Mouse (Mus musculus) intestine, embryonic 14.5 days (tissue): ENCODE measurements around the gene Pibf1. TPM values are rescaled to one million over a fixed set of nuclear protein-coding genes. Genes with fewer than 3 reads are reported as not detected.

ENCODE experiments used
- ATAC-seq: fragments of 200-750 bp; cut with Nextera tagmentation; replicated peaks from 2 replicates; pipeline ENCODE4 v1.8.0; 2017; ENCODE audit warnings: low read depth, moderate number of reproducible peaks, moderate TSS enrichment, moderate library complexity; ENCODE audit not compliant: low FRiP score, low TSS enrichment
- DNase-seq: peaks from one replicate; pipeline ENCODE4 v3.0.0-alpha.2; 2018; ENCODE audit warnings: low spot score
- H3K27ac ChIP-seq: fragments of 300-500 bp; sonication (generic); 2 replicates; pipeline ENCODE4 v1.5.1; 2014; ENCODE audit warnings: low read depth, mild to moderate bottlenecking, control low read depth
- H3K27me3 ChIP-seq: fragments of 300-500 bp; sonication (generic); replicated peaks from 2 replicates; pipeline ENCODE4 v1.6.1; 2014; ENCODE audit warnings: low read length, control low read depth; ENCODE audit not compliant: control insufficient read depth, insufficient read depth
- H3K36me3 ChIP-seq: fragments of 300-500 bp; sonication (generic); 2 replicates; pipeline ENCODE4 v1.6.1; 2014; ENCODE audit warnings: low read length, control low read depth; ENCODE audit not compliant: control insufficient read depth, insufficient read depth
- H3K4me1 ChIP-seq: fragments of 300-500 bp; sonication (generic); replicated peaks from 2 replicates; pipeline ENCODE4 v1.6.1; 2014; ENCODE audit warnings: low read length, control low read depth, mixed read lengths; ENCODE audit not compliant: control insufficient read depth, insufficient read depth
- H3K4me2 ChIP-seq: fragments of 300-500 bp; sonication (generic); 2 replicates; pipeline ENCODE4 v1.6.1; 2014; ENCODE audit warnings: low read length
- H3K4me3 ChIP-seq: fragments of 300-500 bp; sonication (generic); 2 replicates; pipeline ENCODE4 v1.5.1; 2014; ENCODE audit warnings: low read depth, low read length, control low read depth, mixed read lengths
- H3K9ac ChIP-seq: fragments of 300-500 bp; sonication (generic); 2 replicates; pipeline ENCODE4 v1.6.1; 2014; ENCODE audit warnings: mild to moderate bottlenecking, low read length
- H3K9me3 ChIP-seq: fragments of 300-500 bp; sonication (generic); 2 replicates; pipeline ENCODE4 v1.6.1; 2016; ENCODE audit warnings: low read length, control low read depth; ENCODE audit not compliant: control insufficient read depth
- WGBS: fragments of 180-500 bp; shearing (Covaris S2); extraction: QIAGEN DNeasy Blood & Tissue Kit; methylation state at CpG from one replicate; pipeline ENCODE4 v1.1.7; 2014; 5-methylcytosine and 5-hydroxymethylcytosine counted together
- polyA plus RNA-seq: library from polyadenylated mRNA; unstranded; fragments of >200 nt; fragmentation: Nextera tagmentation; extraction: Ambion mirVana; gene quantifications from 2 replicates; pipeline ENCODE4 v1.2.1, GENCODE M21; 2014

Gene Pibf1
- polyA plus RNA-seq, 1 experiment from 2014 or later = 17.7 TPM

DNA sequence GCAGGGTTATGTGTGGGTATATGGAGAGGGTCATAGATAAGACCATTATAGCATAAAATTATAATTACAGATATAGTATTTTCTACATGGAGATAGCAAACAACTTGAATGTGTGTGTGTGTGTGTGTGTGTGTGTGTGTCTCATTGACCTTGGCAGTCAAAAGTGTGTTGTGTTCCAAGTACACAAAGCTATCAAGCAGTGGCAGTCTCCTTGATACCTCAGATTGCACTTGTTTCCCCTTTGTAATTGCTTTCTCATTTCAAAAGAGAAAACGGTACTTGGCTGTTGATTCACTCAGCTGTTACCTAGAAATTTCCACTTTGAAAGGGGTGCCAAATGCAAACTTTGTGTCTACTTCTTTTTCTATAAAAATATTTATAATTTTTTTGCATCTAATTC is 28.3 kb downstream of the Pibf1 start:
- ATAC-seq (no peak), DNase-seq (no peak)
- no peak overlapping the region for H3K4me3 ChIP-seq
- no peaks in the 10 kb centered on the region for H3K4me1 ChIP-seq
- 74% methylated on average over 1 of the region's 1 CpGs for WGBS
- H3K4me2 ChIP-seq = no peak overlapping the region
- no peak overlapping the region for H3K9ac ChIP-seq
- no peaks in the 10 kb centered on the region for H3K27me3 ChIP-seq
- H3K27ac ChIP-seq = no peak overlapping the region
- H3K36me3 ChIP-seq = peaks cover 14% of the 10 kb centered on the region
- no peaks in the 10 kb centered on the region for H3K9me3 ChIP-seq

DNA sequence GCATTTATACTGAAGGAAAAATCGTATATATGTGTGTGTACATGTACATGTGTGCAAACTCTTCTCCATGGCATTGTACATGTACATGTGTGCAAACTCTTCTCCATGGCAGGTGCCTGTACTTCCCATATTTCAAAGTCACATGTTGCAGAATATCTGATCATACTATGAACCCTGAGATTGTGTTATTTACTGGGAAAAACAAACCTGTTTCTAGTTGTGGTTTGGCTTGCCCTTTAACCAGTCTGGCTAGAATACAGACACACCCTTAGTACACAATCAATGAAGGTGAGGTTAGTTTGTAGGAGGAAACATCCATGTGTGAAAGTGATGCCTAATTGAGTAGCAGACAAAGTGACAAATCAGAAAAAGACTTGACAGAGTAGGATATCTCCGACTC is 29.8 kb downstream of the Pibf1 start:
- Histone ChIP-seq H3K36me3 (peaks cover 14% of the 10 kb centered on the region), H3K9me3 (no peaks in the 10 kb centered on the region), H3K9ac (no peak overlapping the region), H3K4me1 (no peaks in the 10 kb centered on the region), H3K27me3 (no peaks in the 10 kb centered on the region), H3K27ac (no peak overlapping the region), H3K4me3 (no peak overlapping the region), H3K4me2 (no peak overlapping the region)
- no peak for ATAC-seq
- no peak for DNase-seq
- WGBS = 95% methylated on average over 2 of the region's 2 CpGs

DNA sequence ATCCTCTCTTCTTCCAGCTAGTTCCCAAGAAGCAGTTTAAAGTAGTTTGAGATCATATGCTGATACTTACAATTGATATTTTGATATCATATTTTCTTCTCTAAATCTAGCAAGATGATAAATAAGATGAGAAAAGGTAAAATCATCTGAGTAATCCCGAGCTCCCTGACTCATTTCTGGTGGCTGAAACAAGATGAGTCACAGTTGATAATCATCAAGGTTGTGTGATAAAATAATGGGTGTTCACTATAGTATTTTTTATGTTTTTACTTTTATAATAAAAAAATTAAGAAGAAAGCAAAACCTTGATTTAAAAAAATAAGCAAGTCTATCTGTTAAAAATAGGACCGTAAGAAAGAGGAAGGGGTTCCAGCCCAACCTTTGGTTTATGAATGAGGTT is 34.8 kb downstream of the Pibf1 start:
- H3K4me3 ChIP-seq = no peak overlapping the region
- H3K4me1 ChIP-seq = no peaks in the 10 kb centered on the region
- H3K4me2 ChIP-seq = no peak overlapping the region
- no peak overlapping the region for H3K27ac ChIP-seq
- no peak for DNase-seq
- WGBS = 92% methylated on average over 2 of the region's 2 CpGs
- peaks cover 35% of the 10 kb centered on the region for H3K36me3 ChIP-seq
- ATAC-seq = no peak
- no peak overlapping the region for H3K9ac ChIP-seq
- no peaks in the 10 kb centered on the region for H3K27me3 ChIP-seq
- no peaks in the 10 kb centered on the region for H3K9me3 ChIP-seq

DNA sequence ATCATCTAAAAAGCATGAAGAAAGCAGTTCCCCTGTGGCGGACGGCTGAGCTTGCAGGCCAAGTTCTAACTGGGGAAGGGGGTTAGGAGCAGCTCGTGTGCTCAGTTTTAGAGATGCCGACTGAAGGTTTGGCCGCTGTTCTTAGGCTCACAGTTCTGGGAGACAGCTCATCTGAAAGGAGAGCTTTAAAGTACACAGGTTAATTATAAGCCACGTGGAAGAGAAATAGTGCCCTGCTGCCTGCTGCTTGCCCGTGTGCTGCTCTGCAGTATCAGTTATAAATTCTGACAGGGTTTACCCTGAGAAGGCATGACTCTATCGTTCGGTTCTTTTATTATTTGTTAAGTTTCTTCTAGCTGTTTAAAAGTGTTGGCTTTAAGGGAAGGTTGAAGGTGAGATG is 36.5 kb downstream of the Pibf1 start:
- no peak overlapping the region for H3K4me3 ChIP-seq
- 0 out of 2 replicates have a peak, but pooled peaks have one; percentile 19 for ATAC-seq
- DNase-seq = no peak
- H3K9ac ChIP-seq = no peak overlapping the region
- H3K4me2 ChIP-seq = no peak overlapping the region
- H3K4me1 ChIP-seq = no peaks in the 10 kb centered on the region
- no peaks in the 10 kb centered on the region for H3K9me3 ChIP-seq
- no peaks in the 10 kb centered on the region for H3K27me3 ChIP-seq
- WGBS = 81% methylated on average over 9 of the region's 9 CpGs
- no peak overlapping the region for H3K27ac ChIP-seq
- peaks cover 40% of the 10 kb centered on the region for H3K36me3 ChIP-seq

DNA sequence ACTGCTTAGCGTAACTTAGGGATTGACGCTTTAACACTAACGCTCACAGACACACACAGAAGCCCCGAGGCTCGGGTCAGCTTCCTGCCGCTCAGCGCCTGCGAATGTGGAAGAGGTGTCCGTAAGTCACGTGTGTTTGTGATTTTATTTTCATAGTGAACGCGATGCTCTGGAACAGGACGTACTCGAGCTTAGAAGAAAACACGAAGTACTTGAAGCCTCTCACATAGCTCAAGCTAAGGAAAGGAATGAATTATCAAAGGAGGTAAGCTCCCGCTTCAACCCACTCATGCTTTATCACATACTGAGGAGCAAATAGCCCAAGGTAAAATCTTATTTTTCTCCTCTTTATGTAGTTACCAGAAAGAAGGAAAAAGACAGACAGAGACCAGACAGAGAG is 37.1 kb downstream of the Pibf1 start:
- Histone ChIP-seq H3K27me3 (no peaks in the 10 kb centered on the region), H3K36me3 (peaks cover 36% of the 10 kb centered on the region), H3K4me1 (no peaks in the 10 kb centered on the region), H3K9me3 (no peaks in the 10 kb centered on the region), H3K4me3 (no peak overlapping the region), H3K9ac (no peak overlapping the region), H3K4me2 (no peak overlapping the region), H3K27ac (no peak overlapping the region)
- no peak for ATAC-seq
- no peak for DNase-seq
- 92% methylated on average over 16 of the region's 16 CpGs for WGBS

DNA sequence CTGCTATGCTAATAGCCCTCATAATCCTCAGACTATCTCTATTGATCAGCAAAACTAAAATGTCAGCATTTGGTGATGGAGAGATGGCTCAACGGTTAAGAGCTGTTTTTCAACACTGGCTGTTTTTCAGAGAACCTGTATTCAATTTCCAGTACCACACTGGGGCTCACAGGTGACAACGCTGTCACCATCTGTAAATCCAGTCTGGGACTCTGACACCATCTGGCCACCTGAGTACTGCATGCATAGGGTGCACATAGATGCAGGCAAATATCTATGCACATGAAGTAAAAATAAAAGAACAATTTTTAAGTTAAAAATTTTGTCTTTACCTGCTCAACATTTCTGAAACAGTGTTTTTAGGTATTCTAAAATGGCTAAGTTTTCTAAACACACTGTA is 40.8 kb downstream of the Pibf1 start:
- Histone ChIP-seq H3K36me3 (peaks cover 28% of the 10 kb centered on the region), H3K4me3 (no peak overlapping the region), H3K4me1 (no peaks in the 10 kb centered on the region), H3K27ac (no peak overlapping the region), H3K27me3 (no peaks in the 10 kb centered on the region), H3K9me3 (no peaks in the 10 kb centered on the region), H3K9ac (no peak overlapping the region), H3K4me2 (no peak overlapping the region)
- 97% methylated on average over 2 of the region's 2 CpGs for WGBS
- DNase-seq = no peak
- no peak for ATAC-seq

DNA sequence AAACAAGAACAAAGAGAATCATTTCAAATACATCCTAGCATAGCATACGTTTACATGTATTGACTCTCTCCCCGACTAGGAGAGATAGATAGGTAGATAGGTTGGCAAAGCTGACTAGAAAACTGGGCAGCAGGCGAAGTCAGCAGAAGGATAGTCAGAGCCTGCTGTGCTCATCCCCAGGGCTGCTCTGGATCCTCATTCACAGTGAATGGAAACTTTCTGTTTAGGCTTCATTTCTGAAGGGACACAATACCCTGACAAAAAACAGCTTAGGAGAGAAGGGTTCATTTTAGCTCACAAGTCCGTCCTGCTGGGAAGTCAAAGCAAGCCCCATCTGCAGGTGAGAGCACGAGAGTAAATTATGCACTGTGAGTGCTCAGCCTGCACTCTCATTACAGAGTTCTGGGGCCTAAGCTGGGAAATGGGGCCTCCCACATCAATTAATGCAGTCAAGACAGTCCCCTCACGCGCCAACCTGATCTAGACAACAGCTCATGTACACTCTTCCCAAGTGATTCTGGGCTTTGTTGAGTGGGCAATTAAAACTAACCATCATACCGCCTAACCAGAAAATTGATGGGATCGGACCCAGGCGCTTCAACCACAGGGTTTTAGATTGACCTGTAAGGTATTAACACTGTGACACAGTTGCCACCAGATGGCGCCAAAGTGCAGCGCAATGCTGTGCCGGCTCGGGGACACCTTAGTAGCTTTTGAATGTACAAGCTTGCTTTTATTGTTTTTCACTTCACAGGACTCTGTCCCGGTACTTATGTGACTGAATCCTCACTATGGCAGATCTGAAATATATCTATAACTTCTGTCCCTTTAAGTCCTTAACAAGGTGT is 42.8 kb downstream of the Pibf1 start:
- peak; percentile 89 for ATAC-seq
- H3K9me3 ChIP-seq = no peaks in the 10 kb centered on the region
- H3K27me3 ChIP-seq = no peaks in the 10 kb centered on the region
- no peak overlapping the region for H3K4me3 ChIP-seq
- H3K4me1 ChIP-seq = no peaks in the 10 kb centered on the region
- WGBS = 22% methylated on average over 15 of the region's 15 CpGs
- peaks cover 14% of the 10 kb centered on the region for H3K36me3 ChIP-seq
- H3K9ac ChIP-seq = no peak overlapping the region
- H3K4me2 ChIP-seq = no peak overlapping the region
- no peak overlapping the region for H3K27ac ChIP-seq
- DNase-seq = peak; percentile 92

DNA sequence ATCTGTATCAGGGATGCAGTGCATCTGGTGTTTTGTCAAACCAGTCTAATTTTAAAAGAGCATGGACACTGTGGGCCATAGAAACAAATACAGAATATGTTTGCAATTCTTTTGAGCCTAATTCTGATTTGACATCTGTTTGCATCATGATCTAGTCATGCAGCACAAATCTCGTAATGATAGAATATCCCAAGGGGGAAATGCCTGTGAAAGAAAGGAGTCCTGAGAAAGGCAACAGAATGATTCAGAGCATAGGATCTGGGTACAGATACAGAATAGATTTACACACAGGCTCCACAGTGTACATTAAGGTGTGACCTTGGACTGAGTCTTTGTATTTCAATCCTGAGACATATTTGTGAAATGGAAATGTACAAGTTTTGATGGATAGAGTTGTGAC is 47.6 kb downstream of the Pibf1 start:
- no peak for ATAC-seq

DNA sequence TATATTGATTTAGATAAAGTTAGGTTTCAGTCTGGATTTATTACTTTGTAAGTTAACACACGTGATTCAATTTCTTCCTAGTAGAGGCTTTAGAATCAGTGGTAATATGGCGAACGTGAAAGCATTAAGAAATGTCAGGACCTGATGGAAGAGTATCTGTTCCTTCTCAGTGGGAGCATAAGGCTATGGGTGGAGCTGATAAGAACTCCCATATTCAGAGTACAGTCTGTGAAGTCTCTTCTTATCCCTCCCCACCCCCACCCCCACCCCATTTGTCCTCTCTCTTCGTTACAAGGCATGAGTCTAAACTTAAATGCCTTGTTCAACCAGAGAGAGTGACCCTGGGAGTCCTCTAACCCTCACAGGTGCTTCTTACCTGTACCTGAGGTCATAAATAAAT is 53.5 kb downstream of the Pibf1 start:
- DNase-seq = no peak
- Histone ChIP-seq H3K9ac (no peak overlapping the region), H3K9me3 (no peaks in the 10 kb centered on the region), H3K27me3 (no peaks in the 10 kb centered on the region), H3K4me1 (no peaks in the 10 kb centered on the region), H3K36me3 (peaks cover 39% of the 10 kb centered on the region), H3K27ac (no peak overlapping the region), H3K4me3 (no peak overlapping the region), H3K4me2 (no peak overlapping the region)
- ATAC-seq = no peak
- 96% methylated on average over 4 of the region's 4 CpGs for WGBS

More for the DNA sequence above, 47.6 kb downstream of the Pibf1 start:
- Histone ChIP-seq H3K36me3 (peaks cover 22% of the 10 kb centered on the region), H3K4me1 (no peaks in the 10 kb centered on the region), H3K4me3 (no peak overlapping the region), H3K27ac (no peak overlapping the region), H3K9ac (no peak overlapping the region), H3K9me3 (no peaks in the 10 kb centered on the region), H3K27me3 (no peaks in the 10 kb centered on the region), H3K4me2 (no peak overlapping the region)
- WGBS = 91% methylated on average over 1 of the region's 1 CpGs
- peak; percentile 9 for DNase-seq
